Mouse (Mus musculus) T-helper 2 cell (primary cell): ENCODE results near the gene Acadvl.

ENCODE experiments used
- in situ Hi-C: fragments of 300-600 bp; cut with MboI, MseI; formaldehyde crosslinking; loops from one replicate; pipeline ENCODE4 v1.15.1; 2025; ENCODE audit warnings: high pct_unique_total_duplicates

Acadvl gene

DNA sequence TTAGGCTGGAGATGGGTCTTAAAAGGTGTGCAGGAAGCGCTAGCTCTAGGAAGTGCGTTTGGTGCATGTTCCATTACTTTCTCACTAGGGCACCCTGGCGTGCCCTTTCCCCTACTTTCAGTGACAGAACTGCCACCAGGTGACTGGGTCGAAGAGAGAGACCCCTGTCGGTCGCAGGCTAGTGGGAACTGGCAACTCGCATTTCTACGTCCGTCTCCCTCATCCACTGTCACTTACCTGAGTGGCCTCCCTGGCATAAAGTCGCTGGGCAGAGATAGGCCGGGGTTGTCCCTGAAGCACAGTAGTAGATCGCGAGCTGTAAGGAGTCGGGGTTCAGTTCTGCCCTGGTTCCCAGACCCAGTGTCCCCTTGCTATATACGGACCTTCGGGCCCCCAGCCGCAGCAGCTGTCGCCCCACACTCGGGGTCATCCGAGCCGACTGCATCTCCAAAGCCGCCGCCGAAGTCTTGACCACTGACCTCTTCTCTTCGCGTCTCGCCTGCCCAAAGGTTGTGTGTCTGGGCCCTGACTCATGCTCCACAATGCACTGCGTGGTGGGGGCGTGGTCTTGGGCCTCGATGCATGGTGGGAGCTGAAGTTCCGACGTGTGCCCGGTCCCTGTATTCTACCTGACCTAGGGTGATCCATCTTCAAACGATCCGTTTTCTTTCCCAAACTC is at the start of gene Acadvl:
TSS of gene Acadvl (minus strand) at position 532 of the 679 bp plus-strand sequence.
- in situ Hi-C loops: loop anchor here (25.0 kb wide), 1 partner anchor 903 kb away; the partner anchor contains the start of genes 9130213A22Rik and Hes7

DNA sequence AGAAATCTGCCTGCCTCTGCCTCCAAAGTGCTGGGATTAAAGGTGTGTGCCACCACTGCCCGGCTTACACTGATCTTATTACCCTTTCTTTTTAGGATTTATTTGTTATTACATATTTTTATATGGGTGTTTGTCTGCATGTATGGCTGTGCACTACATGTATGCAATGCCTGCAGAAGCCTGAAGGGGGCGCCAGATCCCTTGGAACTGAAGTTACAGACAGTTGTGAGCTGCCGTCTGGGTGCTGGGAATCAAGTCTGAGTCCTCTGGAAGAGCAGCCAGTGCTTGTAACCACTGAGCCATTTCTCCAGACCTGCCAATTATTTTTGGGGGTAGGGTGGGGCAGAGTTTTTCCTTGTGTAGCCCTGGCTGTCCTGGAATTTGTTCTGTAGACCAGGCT is 47.8 kb upstream of the Acadvl start:
- in situ Hi-C loops: no loop called here

DNA sequence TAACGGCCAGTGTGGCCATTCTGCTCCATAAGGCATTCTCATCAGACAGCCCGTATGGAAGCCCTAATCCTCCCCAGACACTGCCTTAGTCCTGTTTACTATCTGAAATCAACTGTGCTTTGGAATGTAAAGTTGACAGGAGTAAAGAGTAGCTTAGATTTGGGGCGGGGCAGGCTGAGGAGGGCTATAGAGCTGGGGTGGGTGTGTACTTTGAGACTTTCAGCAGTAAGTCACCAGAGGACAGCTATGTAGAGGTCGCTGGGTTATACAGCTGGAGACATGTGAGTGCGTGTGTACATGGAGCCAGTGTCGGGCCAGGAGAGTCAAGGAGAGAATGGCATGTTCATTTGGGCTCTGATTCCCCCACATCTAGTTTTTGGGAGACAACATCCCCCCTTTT is 44.7 kb upstream of the Acadvl start:
- in situ Hi-C loops: loop anchor here (5.0 kb wide), 2 partner anchors 37 to 142 kb away; no protein-coding TSS in a partner anchor

DNA sequence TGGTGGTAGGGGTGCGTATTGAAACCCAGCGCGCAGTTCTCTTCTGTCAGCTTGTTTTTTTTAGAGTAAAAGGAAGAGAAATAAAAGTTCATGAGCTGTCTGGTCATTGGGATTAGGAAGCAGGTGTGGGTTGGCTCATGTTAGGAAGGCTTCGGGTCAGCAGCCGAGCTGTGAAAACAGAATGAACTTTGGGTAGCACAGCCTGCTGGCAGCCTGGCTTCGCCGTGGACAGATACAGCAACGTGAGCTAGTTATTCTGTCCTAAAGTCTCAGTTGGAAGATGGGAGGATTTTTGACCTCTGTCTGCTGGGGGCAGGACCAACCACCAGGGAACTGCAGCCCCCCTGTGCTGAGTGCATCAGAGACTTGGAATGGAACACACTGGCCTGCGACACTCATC is 42.6 kb upstream of the Acadvl start:
- in situ Hi-C loops: loop anchor here (5.0 kb wide), 2 partner anchors 39 to 144 kb away; no protein-coding TSS in a partner anchor

DNA sequence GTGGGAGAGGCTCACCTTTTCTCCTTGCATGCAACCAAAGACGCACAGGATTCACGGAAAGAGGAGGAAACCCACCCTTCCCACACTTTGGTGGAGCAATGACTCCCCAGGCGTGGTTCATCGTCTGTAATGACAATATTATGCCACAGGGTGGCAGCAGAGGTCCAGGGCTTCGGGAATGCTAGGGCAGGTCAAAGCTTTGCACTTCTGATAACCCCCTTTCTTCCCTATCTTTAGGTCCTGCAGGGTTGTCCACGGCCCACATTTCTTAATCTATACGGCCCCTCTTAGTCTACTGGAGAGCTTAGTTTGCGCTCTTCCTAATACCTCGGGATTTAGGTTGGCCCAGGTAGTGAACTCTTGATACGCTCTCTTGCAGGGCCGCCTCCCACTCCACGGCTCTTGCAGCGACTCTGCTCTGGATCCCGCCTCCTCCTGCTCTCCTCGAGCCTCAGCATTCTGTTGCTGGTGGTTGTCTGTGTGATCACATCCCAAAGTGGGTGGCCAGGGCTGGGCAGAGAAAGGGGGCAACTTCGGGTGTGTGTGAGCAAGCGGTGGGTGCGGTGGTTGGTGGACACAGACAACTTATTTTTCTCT is 40.5 kb upstream of the Acadvl start:
- in situ Hi-C loops: loop anchor here (5.0 kb wide), 2 partner anchors 42 to 147 kb away; no protein-coding TSS in a partner anchor

DNA sequence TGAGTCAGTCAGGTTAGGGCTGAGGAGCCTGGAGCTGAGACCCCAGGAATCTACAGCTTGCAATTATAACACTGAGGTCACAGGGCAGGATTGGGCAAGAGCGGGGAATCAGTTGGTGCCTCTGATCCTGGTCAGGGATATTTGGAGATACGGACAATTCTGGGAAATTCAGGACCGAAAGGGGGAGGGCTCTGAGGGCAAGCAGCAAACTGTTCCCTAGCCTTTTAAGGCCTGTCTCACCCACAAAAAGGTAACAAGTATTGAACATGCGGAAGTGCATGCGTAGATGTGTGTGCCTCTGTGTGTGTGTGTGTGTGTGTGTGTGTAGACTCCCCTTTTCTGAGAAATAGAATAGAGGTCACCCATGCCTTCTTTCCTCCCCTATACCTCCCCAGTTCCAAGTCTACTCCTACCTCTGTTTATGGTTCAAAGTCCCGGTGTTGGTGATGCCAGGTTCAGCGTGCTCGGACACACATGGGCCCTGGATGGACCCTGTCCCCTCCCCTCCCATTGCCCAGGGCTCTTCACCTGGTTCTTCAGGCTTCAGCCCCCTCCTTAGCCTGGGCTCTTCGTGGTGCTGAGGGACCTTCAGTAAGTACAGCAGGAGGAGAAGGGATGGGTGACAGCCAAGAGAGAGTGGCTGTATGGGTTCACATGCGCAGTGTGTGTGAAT is 38.8 kb upstream of the Acadvl start, which contains the start of gene Asgr1:
TSS of gene Asgr1 (plus strand) at position 188 of the 673 bp plus-strand sequence.
- in situ Hi-C loops: no loop called here

DNA sequence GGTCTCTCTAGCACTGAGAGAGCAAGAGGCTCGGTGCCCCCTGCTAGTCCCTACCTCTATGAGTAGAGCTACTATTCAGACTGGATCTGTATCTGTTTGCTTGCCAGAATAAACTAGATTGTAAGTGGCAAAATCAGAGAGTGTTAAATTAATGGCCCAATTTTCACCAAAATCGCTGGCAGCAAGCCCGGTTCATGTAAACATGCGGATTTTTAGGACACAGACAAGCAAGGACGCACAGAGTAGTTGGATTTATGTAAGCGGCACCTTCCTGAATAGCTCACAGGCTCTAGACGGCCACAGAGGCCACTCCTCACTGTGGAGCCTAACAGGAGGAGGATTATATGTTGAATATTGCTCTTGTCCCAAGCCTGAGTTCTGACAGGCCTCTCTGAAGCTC is 37.9 kb upstream of the Acadvl start:
- in situ Hi-C loops: no loop called here

DNA sequence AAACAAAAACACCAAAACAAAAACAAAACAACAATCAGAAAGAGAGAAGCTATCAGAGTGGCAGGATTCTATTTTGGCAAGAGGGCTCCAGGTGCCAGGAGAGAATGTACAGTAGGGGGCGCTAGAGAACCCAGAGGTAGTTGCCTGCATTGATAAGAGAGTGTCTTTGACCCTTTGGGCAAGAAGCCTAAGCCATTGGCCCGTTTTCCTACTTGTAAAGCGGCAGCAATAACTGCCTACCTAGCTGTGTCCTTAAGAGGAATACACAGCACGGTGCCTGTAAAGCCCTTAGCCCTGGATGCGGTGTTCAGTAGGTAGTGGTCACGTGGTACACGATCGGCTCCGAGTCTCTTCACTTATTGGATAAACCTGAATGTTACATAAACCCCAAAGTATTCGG is 34.6 kb upstream of the Acadvl start:
- in situ Hi-C loops: no loop called here

DNA sequence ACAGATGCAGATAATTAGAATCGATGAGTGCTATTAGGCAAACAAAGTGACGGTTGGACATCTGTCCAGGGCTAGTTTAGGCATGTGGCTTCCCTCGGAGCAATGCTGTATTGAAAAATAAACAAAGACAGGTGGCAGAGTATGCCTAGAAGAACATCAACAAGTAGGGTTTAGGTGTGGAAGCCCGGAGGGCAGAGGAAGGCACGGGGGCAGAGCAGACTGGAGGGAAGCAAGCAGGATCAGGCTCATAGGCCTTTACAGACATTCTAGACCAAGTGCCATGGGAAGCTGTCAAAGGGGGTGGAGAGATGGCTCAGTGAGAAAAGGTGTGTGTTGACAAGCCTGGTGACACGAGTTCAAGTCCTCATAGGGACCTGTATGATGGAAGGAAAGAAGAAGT is 34.2 kb upstream of the Acadvl start:
- in situ Hi-C loops: no loop called here

DNA sequence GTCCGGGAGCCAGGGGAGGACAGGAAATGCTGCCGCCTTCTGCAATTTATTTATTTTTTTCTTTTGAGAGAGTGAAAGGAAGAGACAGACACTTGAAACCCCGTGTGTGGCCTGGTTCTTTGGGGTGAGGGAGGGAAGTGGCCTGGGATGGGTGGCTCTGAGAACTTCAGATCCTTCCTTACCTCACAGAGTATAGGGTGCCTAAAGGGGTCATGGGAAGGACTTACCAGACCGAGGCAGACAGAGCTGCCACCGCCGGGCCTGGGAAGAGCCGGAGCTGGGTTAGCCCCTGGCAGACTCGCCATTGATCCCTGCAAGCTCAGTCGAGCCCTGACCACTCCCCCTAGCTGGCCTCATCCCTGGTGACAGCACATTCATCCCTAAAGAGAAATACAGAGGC is 30.2 kb upstream of the Acadvl start:
- in situ Hi-C loops: no loop called here

DNA sequence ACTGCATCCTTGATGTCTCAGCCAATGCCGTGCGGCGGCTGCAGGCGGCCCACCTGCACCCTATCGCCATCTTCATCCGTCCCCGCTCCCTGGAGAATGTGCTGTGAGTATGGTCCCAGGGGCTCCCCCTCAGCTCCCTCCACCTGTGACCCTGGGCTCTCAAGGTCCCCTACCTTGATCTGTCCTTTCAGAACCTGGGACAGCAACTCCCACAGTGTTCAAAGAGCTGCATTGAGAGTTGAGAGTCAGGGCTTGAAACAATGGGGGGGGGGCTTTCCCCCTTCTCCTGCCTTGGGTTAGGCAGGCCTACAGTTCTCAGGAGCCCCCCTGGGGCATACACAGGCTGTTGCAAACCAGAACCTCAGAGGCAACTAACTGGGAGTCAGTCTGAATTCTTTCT is 28.5 kb upstream of the Acadvl start:
- in situ Hi-C loops: no loop called here

DNA sequence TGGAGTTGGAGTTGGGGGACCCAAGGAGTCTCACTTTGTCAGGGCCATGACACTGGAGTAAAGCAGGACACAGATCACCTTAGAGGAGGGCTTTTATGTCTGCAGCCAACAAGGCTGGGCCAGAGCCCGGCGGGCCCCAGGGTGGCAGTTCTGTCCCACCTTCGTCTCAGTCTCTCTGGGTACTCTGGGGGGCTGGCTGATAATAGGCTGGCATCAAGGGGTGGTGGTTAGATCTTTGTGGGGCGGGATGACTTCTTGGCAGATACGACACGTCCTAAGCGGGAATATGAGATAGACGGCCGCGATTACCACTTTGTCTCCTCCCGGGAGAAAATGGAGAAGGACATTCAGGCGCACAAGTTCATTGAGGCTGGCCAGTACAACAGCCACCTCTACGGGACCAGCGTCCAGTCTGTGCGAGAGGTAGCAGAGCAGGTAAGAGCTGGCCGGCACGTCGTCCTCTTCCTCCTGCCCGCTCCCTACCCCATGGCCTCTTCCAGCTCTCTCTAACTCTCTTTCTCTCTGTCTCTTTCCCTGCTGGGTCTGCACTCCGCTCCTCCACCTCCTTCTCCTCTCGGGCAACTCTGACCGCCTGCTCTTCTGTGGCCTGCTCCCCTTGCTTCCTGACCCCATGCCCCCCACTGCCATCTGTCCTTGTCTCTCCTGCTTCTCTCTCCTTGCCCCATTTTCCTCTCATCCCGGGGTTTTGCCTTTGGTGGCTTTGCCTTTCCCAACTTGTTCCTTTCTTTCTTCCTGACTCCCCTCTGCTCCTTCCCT is 27.3 kb upstream of the Acadvl start:
- in situ Hi-C loops: no loop called here

DNA sequence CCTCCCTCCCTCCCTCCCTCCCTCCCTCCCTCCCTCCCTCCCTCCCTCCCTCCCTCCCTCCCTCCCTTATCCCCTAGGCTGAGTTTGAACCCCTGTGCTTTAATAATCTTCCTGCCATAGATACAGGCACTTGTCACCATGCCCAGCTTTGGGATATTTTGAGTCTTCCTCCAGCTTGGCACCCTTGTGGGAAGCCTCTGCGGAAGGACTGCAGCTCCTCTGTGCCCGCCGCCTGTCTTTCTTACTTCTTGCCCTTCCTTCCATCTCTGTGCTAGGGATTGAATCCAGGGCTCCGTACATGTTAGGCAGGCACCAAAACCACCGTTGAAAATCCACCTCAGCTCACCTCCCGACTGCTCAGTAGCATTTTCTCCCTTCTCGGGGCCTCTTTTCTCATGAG is 25.0 kb upstream of the Acadvl start:
- in situ Hi-C loops: no loop called here

DNA sequence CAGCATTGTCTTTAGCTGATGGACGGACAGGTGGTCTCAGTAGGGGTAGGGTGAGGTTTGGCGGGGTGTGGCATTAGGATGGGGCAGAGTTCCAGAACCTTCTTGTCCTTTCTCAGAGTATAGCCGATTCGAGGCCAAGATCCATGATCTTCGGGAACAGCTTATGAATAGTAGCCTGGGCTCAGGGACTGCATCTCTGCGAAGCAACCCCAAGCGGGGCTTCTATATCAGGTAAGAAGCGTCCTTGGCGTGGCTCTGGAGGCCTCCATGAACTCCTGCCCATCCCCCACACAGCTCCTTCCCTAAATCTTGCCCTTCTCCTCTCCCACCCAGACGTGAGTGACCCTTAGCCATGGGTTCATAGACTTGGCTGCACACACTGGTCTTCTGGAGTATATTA is 24.4 kb upstream of the Acadvl start:
- in situ Hi-C loops: no loop called here

DNA sequence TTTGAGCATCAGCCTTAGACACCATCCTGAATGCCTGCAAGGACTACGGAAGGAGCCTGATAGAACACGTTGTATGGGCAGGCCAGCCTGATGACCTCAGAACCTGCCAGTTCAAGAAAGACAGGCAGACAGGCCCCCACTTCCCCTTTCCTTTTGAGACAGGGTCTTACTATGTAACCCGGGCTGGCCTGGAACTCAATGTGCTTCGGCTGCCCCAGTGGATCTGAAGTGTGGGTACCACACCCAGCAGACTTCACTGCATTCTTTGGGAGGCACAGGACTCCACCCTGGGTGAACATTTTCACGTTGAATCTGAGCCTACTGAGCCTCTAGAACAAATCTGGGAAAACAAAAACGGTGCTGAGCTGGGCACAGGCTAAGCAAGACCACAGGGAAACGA is 23.0 kb upstream of the Acadvl start:
- in situ Hi-C loops: no loop called here

DNA sequence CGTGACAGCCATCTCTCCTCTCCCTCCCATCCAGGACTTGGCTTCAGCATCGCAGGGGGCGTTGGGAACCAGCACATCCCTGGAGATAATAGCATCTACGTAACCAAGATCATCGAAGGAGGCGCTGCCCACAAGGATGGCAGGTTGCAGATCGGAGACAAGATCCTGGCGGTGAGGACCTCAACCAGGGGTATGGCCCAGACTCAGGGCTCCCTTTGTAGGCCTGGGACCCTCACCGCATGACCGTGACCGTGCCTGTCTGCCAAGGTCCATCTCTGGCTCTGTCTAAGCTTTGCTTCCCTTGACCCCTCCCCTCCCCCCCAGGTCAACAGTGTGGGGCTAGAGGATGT is 16.1 kb upstream of the Acadvl start:
- in situ Hi-C loops: no loop called here

DNA sequence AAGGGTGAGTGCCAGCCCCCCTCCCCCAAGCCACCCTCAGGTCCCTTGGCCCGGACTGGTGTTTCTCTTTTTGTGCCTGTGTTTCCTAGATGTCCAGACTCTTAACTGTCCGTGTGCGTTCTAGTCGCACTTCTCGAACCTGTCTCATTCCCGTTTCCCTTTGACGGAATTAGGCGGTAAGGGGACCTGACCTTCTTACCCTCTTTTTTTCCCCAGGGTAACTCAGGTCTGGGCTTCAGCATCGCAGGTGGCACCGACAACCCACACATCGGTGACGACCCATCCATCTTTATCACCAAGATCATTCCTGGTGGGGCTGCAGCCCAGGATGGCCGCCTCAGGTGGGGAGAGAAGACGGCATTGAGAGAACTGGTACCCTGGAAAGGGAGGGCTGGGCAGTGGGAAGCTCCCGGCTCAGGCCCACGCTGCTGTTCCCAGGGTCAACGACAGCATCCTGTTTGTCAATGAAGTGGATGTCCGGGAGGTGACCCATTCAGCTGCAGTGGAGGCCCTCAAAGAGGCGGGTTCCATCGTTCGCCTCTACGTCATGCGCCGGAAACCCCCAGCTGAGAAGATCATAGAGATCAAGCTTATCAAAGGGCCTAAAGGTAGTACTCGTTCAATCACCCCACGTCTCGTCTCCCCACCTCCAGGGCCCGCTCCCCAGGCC is 15.6 kb upstream of the Acadvl start:
- in situ Hi-C loops: no loop called here

DNA sequence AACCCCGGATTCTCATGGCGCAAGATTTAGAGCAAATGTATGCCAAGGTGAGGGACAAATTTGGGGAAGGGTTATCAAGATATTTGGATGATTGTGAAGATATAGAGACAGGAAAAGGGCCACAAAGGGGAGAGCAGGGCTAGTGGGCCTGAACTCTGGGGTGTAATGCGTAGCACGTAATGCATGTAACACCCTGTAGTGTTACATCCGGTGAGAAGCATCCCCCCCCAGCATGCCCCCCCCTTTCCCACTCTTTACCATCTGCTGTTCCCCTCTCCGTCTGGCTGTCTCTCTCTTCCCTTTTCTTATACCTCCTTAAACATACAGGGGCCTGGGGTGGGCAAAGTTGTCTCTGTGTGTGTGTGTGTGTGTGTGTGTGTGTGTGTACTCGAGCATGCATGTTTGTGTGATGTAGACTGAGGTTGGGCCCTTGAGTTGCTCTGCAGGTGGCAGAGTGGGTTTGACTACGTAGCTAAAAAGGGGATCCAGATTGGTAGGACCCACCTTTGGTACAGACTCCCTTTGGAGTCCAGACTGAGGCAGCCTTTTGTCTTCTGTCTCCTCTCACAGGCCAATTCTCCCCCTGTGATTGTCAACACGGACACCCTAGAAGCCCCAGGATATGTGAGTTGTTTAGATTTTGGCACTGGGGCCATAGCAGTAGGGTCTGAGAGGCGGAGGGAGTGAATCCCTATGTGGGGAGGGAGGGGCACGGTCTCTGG is 14.8 kb upstream of the Acadvl start:
- in situ Hi-C loops: no loop called here

DNA sequence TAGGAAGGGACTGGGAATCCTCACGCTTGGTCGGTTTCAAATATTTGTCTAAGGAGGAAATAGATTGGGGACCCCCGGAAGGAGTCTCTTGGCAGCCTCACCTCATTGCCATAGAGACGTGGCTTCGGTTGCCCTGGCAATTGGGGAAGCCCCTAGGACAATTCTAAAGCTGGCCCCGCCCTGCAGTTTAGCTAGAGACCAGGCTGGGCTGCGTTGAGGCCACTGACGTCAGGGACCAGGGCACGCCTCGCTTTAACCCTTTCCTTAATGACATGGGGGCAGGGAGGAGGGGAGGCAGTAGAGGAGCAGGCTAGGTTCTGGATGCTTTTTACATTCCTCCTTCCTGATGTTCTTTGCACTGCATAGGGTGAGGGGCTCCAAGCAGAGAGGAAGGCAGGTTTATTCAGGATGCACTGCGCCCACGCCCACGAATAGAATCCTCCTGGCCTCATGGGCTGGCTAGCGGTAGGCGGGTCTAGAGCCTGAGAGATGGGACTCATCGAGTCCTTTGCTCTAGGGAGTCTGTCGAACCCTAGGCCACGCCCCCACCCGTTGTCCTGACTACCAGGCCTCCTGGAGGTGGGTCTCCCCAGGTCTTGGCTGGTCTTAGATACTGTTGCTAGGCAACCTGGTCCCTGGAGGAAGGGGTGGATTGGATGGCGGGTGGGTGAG is 14.1 kb upstream of the Acadvl start:
- in situ Hi-C loops: no loop called here

DNA sequence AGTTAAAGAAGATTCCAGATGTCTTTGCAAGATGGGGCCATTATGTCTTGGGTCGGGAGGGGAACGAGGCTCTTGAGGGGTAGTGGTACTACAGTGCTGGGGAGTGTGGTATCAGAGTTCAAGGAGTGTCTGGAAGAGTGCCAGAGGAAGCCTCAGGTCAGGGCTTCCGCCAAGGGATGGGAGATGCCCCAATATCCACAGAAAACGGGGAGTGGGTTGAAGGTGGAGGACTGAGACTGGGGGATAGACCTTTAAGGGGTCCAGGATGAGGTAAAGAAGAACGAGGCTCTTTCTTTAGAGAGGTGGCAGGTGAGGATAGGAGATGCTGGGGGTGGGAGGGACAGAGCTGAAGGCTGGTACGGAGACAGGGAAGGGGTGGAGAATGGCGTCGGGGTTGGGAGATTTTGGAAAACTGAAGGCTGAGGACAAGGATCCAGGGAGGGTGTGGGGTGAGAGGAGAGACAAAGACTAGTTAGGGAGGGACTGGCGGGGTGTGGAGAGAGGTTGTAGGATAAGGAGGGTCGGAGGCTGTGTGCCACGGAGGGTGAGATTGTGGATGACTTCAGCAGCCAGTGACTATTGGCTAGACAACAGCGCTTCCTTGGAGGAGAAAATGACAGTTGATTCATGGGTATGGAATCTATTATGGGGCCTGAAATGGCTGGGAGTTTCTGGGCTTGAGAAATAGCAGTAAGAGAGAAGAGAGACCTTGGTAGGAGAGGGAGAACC is 13.4 kb upstream of the Acadvl start:
- in situ Hi-C loops: no loop called here
